Comparison of ENCODE assay signal across 9 mouse cellular contexts in genomic region chr7:66339625-66340024, GRCm38 (mm10). TPM values are rescaled to one million over a fixed set of nuclear protein-coding genes. Genes with fewer than 3 reads are reported as not detected.
DNase-seq lines count a peak whose midpoint lies in the region; ATAC-seq lines count a peak whose summit lies in the region.
"Had no signal": no experiment of that assay in that cellular context is flagged by ENCODE, and none has a peak within 500 bp of the region (broad histone marks: within the 10 kb centered on the region; RNA-seq: fewer than 3 reads in every experiment).

No protein-coding gene starts in this region.

- H3K9ac ChIP-seq in heart, embryonic 12.5 days = no peak overlapping the region
- no peak overlapping the region for H3K9ac ChIP-seq in forebrain, embryonic 13.5 days

- no peaks in the 10 kb centered on the region for H3K27me3 ChIP-seq in heart, embryonic 12.5 days (replicated peaks)
- H3K27me3 ChIP-seq in forebrain, embryonic 13.5 days = no peaks in the 10 kb centered on the region

- H3K4me2 ChIP-seq in heart, embryonic 12.5 days = peak overlapping the region; percentile 22; the same call in 1 of the 2 replicates
- no peak overlapping the region for H3K4me2 ChIP-seq in forebrain, embryonic 13.5 days

- no peak overlapping the region for H3K4me3 ChIP-seq in heart, embryonic 12.5 days
- H3K4me3 ChIP-seq in forebrain, embryonic 13.5 days = no peak overlapping the region

- no peak for ATAC-seq in heart, embryonic 12.5 days (ENCODE audit: insufficient number of reproducible peaks, low FRiP score)
- no peak for ATAC-seq in forebrain, embryonic 13.5 days

- no peaks in the 10 kb centered on the region for H3K9me3 ChIP-seq in heart, embryonic 12.5 days (replicated peaks)
- H3K9me3 ChIP-seq in forebrain, embryonic 13.5 days (replicated peaks) = no peaks in the 10 kb centered on the region

- peak overlapping the region; percentile 41; the same call in 1 of the 2 replicates for H3K27ac ChIP-seq in heart, embryonic 12.5 days (ENCODE audit: poor library complexity, severe bottlenecking)
- no peak overlapping the region for H3K27ac ChIP-seq in forebrain, embryonic 13.5 days

- no peaks in the 10 kb centered on the region for H3K36me3 ChIP-seq in heart, embryonic 12.5 days
- H3K36me3 ChIP-seq in forebrain, embryonic 13.5 days (ENCODE audit: poor library complexity, severe bottlenecking) = no peaks in the 10 kb centered on the region

- DNase-seq in kidney, postnatal 10 days = peak; percentile 18
- no peak for DNase-seq in kidney, postnatal 14 days
- peak; percentile 81 for DNase-seq in NIH3T3 (ENCODE audit: low read depth)
- peak; percentile 72 for DNase-seq in lung, postnatal 10 days
- no peak for DNase-seq in cerebellum, adult 11-12 months
- DNase-seq: cerebellum, postnatal 36 days; thymus, postnatal 36 days had no signal

- 17% methylated on average over 5 of the region's 5 CpGs for WGBS in heart, embryonic 12.5 days
- 61% methylated on average over 5 of the region's 5 CpGs for WGBS in forebrain, embryonic 13.5 days

- H3K4me1 ChIP-seq in heart, embryonic 12.5 days (replicated peaks) = peaks cover 16% of the 10 kb centered on the region
- no peaks in the 10 kb centered on the region for H3K4me1 ChIP-seq in forebrain, embryonic 13.5 days

RNA-seq across cellular contexts. Expression of gene Gm10974, which starts 26.1 kb away (rescaled TPM):
- not detected in 2 replicates for polyA plus RNA-seq in heart, embryonic 12.5 days (2016; fragmentation: Nextera tagmentation; extraction: Ambion mirVana)
- not detected in 2 replicates for polyA plus RNA-seq in forebrain, embryonic 13.5 days (2015; fragmentation: Nextera tagmentation; extraction: Ambion mirVana)

RNA-seq across cellular contexts. Expression of gene Lrrk1, which starts 48.5 kb away (rescaled TPM):
- polyA plus RNA-seq in heart, embryonic 12.5 days (2016; fragmentation: Nextera tagmentation; extraction: Ambion mirVana) = 9.1 and 9.8 TPM in 2 replicates
- polyA plus RNA-seq in forebrain, embryonic 13.5 days (2015; fragmentation: Nextera tagmentation; extraction: Ambion mirVana) = 2.0 and 2.1 TPM in 2 replicates

Comparison
In these comparisons a context has a peak if more than half of its experiments do, and no peak if none do; other contexts are left out.
1. DNase-seq: peak in kidney, postnatal 10 days (single experiment), NIH3T3 (single experiment) and lung, postnatal 10 days (single experiment); none in kidney, postnatal 14 days (single experiment) and cerebellum, adult 11-12 months (single experiment).